Mouse (Mus musculus) lung, postnatal 25 days (tissue): ENCODE measurements around the gene Cdca8.
"Not testable (repeated sequence)": the region's sequence is repeated elsewhere in the genome, so short reads cannot be mapped to it uniquely, and the experiment has no call there.

Experiments
- DNase-seq: peaks from one replicate; pipeline ENCODE4 v3.0.0; 2022; ENCODE audit warnings: low spot score

Cdca8 gene

GRCm38 (mm10) chr4:124939211-124939610 lies at the start of gene Cdca8:
Gene Cdca8 (minus strand): TSS chr4:124939311.
- not testable (repeated sequence) for DNase-seq

- DNase-seq, result no peak
These were observed 49.3 kb upstream of the Cdca8 start for GRCm38 (mm10) chr4:124988382-124988781.

GRCm38 (mm10) chr4:124987711-124988097 lies 48.6 kb upstream of the Cdca8 start:
- DNase-seq, result no peak

DNA sequence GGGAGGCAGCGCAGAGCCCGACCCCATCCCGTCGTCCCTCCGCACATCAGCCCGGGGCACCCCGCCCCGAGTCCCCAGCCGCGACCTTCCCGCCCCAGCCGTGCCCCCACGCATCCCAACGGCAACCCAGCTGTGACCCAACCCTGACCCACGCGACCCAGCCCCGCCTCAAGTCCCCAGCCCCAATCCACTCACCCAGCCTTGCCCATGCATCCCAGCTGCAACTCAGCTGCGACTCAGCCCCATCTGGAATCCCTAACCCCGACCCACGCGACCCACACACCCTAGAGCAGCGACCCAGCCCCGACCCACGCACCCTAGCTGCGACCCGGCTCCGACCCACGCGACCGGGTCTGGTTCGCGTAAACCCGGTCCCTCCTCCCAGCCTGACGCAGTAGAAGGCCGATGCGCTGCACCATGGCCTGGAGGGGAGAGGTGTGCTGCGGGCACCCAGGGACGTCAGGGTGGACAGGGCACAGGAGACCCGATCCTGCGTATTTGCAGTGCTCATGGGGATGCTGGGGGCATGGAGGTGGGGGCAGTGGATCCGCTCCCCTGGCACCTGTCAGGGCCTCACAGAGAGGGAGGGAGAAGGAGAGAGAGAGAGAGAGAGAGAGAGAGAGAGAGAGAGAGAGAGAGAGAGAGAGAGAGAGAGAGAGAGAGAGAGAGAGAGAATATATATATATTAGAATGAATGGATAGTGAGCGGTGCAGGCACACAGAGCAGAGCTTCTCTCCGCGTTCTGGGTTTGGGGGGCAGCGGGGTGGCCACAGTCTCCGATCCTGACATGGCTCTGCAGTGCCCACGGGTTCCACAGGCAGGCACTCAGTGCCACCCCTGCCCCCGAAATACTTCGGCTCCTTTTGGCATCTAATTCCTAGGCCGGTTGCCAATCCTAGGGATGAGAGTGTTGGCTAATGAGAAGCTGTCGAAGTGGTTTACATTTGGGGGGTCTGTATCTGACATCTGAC lies 47.9 kb upstream of the Cdca8 start:
- DNase-seq, result no peak

DNA sequence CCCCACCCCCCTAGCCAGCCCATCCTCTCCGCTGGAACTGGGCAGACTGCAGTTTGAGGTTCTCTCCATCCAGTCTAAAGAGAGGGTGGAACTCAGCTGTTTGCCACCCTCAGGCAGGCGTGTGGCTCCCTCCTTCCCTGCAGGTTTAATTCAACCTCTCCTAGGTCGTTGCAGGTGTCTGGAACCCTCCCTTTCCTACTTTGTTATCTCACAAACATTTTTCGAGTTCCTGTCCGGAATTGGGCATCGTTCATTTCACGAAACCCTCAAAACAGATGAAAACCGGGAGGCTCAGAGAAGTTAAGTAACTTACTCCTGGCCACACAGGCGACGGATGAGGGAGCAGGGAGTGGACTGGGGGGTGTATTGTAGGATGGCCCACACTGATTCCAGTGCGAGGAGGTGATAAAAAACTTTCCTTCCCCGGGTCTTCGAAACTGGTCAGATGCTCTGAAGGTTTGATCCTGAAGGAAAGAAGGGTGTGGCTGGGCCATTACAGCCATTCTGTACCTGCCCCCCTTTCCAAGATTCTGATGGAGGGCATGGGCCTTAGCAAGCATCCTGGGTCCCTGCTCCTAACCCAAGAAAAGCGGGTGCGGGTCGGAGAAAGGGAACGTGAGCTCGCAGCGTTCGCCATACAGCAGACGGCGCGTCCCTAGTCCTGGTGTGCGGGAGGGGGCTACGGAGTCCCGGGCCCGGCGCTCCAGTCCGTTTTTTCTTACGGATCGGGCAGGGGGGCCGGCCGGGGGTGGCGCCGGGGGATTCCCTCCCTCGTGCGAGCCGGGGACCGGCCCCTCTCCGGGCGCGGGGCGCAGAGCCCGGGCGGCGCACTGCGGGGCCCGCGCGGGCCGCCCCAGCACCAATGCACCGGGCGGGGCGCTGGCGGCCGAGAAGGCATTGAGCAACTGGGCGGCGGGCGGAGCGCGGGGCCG lies 46.8 kb upstream of the Cdca8 start, which contains the start of gene Rspo1:
Gene Rspo1, plus strand, starts transcription at position 760 of the 932 bp plus-strand sequence.
- DNase-seq, result no peak

DNA sequence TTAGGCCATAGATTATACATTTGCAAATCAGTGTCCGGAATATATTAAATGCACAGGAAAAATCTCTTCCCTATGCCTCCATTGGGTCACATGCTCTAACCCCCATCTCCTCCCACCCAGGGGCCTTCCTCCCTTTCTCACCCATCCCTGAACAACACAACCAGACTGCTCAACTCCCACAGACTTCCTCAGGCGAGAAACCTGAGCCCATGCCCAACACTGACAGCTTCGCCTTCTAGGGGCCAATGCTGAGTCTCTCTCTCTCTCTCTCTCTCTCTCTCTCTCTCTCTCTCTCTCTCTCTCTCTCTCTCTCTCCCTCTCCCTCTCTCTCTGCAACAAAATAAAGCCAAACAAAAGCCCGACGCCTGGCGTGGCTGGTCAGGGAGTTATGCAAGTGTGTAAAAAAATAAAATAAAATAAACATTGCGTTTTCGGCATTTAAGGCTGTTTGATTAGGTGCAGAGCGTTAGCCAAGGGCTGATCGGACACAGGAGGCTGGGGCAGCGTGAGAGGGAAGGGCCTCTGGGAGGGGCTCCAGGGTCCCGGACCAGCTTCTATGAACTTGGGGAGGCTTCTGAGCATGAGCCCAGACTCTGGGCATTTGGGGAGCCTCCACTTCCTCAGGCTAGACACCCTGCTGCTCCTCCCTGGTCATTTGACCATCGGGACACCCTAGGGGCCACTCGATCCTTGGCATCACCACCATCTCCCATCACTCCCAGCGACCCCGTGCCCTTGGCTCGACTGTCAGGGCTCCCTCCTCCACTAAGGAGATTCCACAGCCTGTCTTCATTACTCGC lies 46.0 kb upstream of the Cdca8 start:
- DNase-seq, result no peak

DNA sequence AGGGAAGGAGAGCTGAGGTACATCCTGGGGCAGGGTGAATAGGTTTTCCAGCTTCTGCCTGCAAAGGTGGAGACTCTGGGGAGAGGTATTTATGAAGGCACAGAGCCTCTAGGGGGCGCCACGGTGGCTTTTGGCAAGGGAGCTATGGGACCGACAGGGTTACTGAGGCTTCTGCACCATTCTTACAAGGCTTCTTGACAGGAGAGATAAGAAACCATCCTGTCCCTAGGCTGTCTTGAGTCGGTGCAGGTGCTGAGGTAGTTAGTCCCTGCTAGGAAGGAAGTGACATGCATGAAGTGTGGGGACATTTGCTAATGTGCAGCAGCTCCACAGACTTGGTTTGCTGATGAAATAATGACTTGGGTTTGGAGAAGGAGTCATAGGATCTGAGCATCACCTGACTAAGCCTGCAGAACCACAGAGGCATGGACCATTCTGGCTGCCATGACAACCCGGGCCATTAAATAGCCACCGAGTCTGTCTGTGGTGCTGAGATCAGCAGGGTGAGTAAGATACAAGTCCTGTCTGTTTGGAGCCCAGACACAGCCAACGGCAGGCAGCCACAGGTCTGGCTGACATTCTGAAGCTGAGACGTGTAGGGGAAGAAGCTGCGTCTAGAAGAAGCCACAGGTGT lies 44.9 kb upstream of the Cdca8 start:
- no peak for DNase-seq

DNA sequence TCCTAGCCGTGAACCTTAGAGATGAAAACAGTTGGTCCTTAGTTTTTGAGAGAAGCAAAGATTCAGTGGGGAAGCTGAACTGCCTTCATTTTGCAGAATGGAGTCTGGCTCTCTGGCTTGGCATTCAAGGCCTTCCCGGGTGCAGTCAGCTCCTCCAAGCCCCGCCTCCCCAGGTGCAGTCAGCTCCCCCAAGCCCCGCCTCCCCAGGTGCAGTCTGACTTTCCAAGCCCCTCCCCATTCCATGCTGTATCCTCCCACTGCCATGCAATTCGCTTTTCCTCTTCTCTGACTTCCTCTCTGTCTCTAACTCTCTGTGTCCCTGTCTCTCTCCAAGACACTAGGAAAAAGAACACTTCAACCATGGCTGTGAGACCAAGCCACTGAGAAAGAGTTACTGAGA lies 39.1 kb upstream of the Cdca8 start:
- peak; percentile 53 for DNase-seq

GRCm38 (mm10) chr4:124973296-124973695 lies 34.2 kb upstream of the Cdca8 start:
- no peak for DNase-seq

GRCm38 (mm10) chr4:124972316-124972715 lies 33.2 kb upstream of the Cdca8 start:
- DNase-seq, result no peak

GRCm38 (mm10) chr4:124971094-124971493 lies 32.0 kb upstream of the Cdca8 start:
- no peak for DNase-seq

DNA sequence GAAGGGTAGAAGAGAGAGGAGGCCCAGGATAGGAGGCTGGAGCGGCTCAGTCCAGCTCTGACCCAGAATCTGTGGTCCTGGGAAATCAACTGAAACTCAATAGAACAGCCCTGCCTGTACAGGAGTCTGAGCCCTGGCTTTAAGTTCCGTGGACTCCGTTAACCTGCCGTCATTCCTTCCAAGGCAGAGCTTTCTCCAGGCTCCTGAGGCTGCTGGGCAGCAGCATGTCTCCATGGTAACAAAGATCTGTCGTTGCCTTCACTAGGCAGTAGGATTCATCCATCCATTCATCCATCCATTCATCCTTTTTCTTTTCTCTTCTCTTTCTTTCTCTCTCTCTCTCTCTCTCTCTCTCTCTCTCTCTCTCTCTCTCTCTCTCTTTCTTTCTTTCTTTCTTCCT lies 31.6 kb upstream of the Cdca8 start:
- DNase-seq, result no peak

DNA sequence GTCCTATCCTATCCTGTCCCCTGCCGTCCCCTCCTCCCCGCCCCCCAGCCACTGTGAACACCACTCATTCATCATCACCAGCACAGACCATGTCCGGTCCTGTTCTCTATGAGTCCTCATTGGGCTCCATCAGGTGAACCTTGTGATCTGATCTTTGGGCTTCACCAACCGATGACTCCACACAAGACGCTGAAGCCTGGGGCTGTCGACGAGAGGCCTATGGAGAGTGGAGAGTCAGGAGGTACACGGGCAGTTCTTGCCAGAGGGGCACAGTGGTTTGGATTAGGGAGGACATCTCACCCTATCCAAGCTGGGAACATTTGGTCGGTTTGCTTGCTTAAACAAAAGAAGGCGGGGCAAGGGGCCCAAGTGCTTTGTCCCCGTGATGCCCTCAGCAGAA lies 31.1 kb upstream of the Cdca8 start:
- DNase-seq, result no peak

GRCm38 (mm10) chr4:124969219-124969848 lies 30.2 kb upstream of the Cdca8 start:
- DNase-seq, result no peak

DNA sequence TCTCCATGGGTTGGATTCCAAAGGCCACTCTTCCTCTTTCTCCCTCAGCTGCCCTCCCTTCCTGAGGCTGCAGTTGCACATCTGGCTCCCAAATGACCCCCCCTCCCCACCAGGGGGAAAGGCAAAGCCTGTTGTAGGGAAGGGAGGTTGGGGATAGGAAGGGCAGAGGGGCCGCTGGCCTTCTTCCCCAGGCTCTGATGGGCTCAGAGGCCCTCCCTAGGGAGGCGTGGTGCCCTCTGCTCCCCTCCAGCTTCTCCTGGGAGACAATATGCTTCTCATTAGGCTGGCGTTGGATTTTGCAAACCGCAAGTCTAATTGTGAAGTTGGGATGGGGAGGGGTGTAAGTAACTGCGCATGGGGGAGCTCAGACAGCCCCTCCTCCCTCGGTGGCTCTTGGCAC lies 29.6 kb upstream of the Cdca8 start:
- DNase-seq, result no peak

- DNase-seq, result no peak
These were observed 25.9 kb upstream of the Cdca8 start for GRCm38 (mm10) chr4:124964912-124965599.

DNA sequence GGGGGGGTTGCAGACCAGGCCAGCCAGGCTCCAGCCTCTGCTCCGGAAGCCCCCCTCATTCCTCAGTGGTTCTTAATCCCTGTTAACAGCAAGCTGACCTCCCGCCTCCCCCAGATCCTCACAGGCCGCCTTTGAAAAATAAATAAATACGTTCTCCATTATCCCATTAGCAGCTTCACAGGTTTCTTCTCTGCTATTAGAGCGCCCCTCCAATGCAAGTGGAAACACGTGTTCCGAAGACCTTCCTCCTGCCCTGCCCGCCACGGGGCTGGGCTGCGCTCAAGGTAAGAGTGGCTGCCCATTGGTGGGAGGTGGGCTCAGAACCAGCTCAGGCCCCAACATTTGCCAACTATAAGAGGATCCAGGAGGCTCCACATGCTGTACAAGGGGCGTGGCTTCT lies 23.5 kb upstream of the Cdca8 start:
- no peak for DNase-seq

- DNase-seq, result no peak
These were observed 21.8 kb upstream of the Cdca8 start for GRCm38 (mm10) chr4:124960940-124961339.

- DNase-seq, result peak; percentile 26
These were observed 20.0 kb upstream of the Cdca8 start for GRCm38 (mm10) chr4:124959062-124959461.

DNA sequence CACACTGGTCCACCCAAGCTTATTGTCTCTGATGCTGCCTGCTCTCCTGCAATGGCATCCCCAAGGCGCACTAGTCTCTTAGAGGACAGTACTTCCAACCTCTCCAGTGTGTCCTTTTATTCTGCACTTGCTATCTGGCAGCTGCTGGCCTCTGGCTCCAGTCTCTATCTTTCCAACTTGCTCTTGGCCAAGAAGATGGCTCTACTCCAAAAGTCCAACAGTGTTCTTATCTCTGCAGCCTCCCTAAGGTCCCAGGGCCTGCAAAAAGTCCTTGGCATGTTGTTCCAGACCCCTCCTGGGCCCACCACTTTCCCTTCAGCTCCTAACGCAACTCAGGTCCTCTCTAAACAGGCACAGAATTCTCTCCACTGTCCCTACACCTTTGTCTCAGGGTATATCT lies 18.2 kb upstream of the Cdca8 start:
- no peak for DNase-seq
